Mouse (Mus musculus) cerebellum, adult 2 months (tissue): ENCODE measurements around the gene Runx2.

Experiments used
- CTCF ChIP-seq: fragments of 200-500 bp; IDR thresholded peaks from 2 replicates; pipeline ENCODE4 v1.5.1; 2011; ENCODE audit warnings: low read depth, mild to moderate bottlenecking, control low read depth, low read length, moderate library complexity, borderline replicate concordance; ENCODE audit not compliant: insufficient read depth
- POLR2A ChIP-seq: fragments of 200-500 bp; IDR thresholded peaks from 2 replicates; pipeline ENCODE4 v1.6.1; 2011; ENCODE audit warnings: low read length, control low read depth, borderline replicate concordance; ENCODE audit not compliant: insufficient read depth

DNA sequence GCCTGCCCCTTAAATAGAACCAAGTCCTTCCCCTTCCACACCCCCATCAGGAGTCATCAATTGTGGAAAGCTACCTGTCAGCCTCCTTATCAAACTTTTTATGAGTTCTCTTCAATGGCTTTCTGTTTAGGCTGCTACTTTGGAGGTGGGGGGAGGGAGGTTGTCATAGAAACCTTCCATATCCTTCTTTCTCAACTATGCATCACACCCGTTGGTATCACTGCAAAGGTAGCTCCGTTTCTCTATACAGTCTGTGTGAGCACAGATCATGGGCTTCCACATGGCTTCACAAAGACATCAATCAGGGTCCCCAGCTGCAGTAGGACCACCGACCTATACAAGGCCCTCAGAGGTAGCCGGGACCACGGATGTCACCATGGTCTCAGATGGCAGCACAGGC, 329.3 kb downstream of the Runx2 start:
- TF ChIP-seq POLR2A (no peak), CTCF (no peak)
